In genomic region chr14:60704961-60705360, GRCm38 (mm10) we compare ENCODE assay signal across 9 mouse cellular contexts.
DNase-seq lines count a peak whose midpoint lies in the region; ATAC-seq and TF ChIP-seq lines count a peak whose summit lies in the region.
"Had no signal": no experiment of that assay in that cellular context is flagged by ENCODE, and none has a peak within 500 bp of the region (broad histone marks: within the 10 kb centered on the region; RNA-seq: fewer than 3 reads in every experiment).

No protein-coding gene starts in this region.

- no peak overlapping the region for H3K9ac ChIP-seq in heart, embryonic 11.5 days (ENCODE audit: low read depth, low read length)
- no peak overlapping the region for H3K9ac ChIP-seq in MEL (ENCODE audit: control insufficient read depth, low read depth, low read length, poor library complexity, severe bottlenecking)
- H3K9ac ChIP-seq in kidney, embryonic 16.5 days (replicated peaks; ENCODE audit: low read length): no peak overlapping the region

- no peak for TF ChIP-seq CTCF in MEL (IDR thresholded peaks at IDR 0.05 in 2 of 3, conservative IDR thresholded peaks at IDR 0.05 in 1 of 3; ENCODE audit: control insufficient read depth in 1 of 3, insufficient read depth in 1 of 3, low read depth in 2 of 3, low read length in 3 of 3, poor library complexity in 1 of 3, severe bottlenecking in 1 of 3)

- no peak; the same call in 1 of the 2 replicates for ATAC-seq in heart, embryonic 11.5 days (replicated peaks; ENCODE audit: insufficient number of reproducible peaks, low FRiP score, low TSS enrichment)
- ATAC-seq in kidney, embryonic 16.5 days (ENCODE audit: low FRiP score, low TSS enrichment): 0 out of 2 replicates have a peak, but pooled peaks have one; percentile 27
- ATAC-seq: Patski had no signal

- peak overlapping the region; percentile 46; the same call in 1 of the 2 replicates for H3K27ac ChIP-seq in heart, embryonic 11.5 days (ENCODE audit: low read depth, low read length)
- no peak overlapping the region for H3K27ac ChIP-seq in MEL (ENCODE audit: control insufficient read depth, low read depth, low read length)
- no peak overlapping the region for H3K27ac ChIP-seq in kidney, embryonic 16.5 days (ENCODE audit: low read length)

- TF ChIP-seq POLR2A in MEL (IDR thresholded peaks at IDR 0.05; ENCODE audit: control insufficient read depth in 1 of 2, insufficient read depth in 1 of 2, low read depth in 1 of 2, low read length in 2 of 2, poor library complexity in 1 of 2): no peak

- H3K4me2 ChIP-seq in heart, embryonic 11.5 days: no peak overlapping the region
- H3K4me2 ChIP-seq in kidney, embryonic 16.5 days (replicated peaks; ENCODE audit: low read depth, low read length): no peak overlapping the region

- H3K4me1 ChIP-seq in heart, embryonic 11.5 days (ENCODE audit: control insufficient read depth, insufficient read depth, low read length): peaks cover 22% of the 10 kb centered on the region
- peaks cover 0 to 12% of the 10 kb centered on the region in 2 experiments; a peak in 2 of 4 replicates for H3K4me1 ChIP-seq in MEL (ENCODE audit: control insufficient read depth in 1 of 2, insufficient read depth in 2 of 2, low read length in 2 of 2)
- H3K4me1 ChIP-seq in kidney, embryonic 16.5 days (ENCODE audit: insufficient read depth, low read length): peaks cover 48% of the 10 kb centered on the region

- intact Hi-C loops in heart, postnatal 36 days (cut with DNase I): no loop called here

- TF ChIP-seq RAD21 in MEL (IDR thresholded peaks at IDR 0.05; ENCODE audit: low read depth, low read length): no peak

- no peak for DNase-seq in heart, postnatal 36 days
- peak; percentile 34 for DNase-seq in MEL (ENCODE audit: low read depth, low spot score)
- peak; percentile 88 for DNase-seq in fat pad, adult 2 months (ENCODE audit: extremely low read depth, low read depth, low spot score)
- peak; percentile 39 to 60 for DNase-seq in lung, postnatal 4 days
- peak; percentile 75 for DNase-seq in thymus, postnatal 4 days
- DNase-seq in testis, postnatal 14 days (ENCODE audit: low spot score): no peak

- H3K36me3 ChIP-seq in heart, embryonic 11.5 days (ENCODE audit: control insufficient read depth, insufficient read depth, low read length): no peaks in the 10 kb centered on the region
- peaks cover 0 to 8% of the 10 kb centered on the region in 2 experiments; a peak in 2 of 4 replicates for H3K36me3 ChIP-seq in MEL (ENCODE audit: control insufficient read depth in 1 of 2, insufficient read depth in 2 of 2, low read length in 2 of 2)
- no peaks in the 10 kb centered on the region for H3K36me3 ChIP-seq in kidney, embryonic 16.5 days (ENCODE audit: insufficient read depth, low read length)

- no peaks in the 10 kb centered on the region for H3K79me2 ChIP-seq in MEL (ENCODE audit: control insufficient read depth, insufficient read depth, low read length, poor library complexity)

- no peaks in the 10 kb centered on the region for H3K9me3 ChIP-seq in heart, embryonic 11.5 days (replicated peaks; ENCODE audit: control insufficient read depth, low read length)
- H3K9me3 ChIP-seq in MEL (replicated peaks; ENCODE audit: insufficient read depth, low read length): no peaks in the 10 kb centered on the region
- H3K9me3 ChIP-seq in kidney, embryonic 16.5 days (ENCODE audit: low read length): no peaks in the 10 kb centered on the region

- 51% methylated on average over 3 of the region's 3 CpGs for WGBS in heart, embryonic 11.5 days (ENCODE audit: insufficient replicate concordance)
- WGBS in kidney, embryonic 16.5 days: 30% methylated on average over 3 of the region's 3 CpGs

- H3K27me3 ChIP-seq in heart, embryonic 11.5 days (ENCODE audit: control insufficient read depth, insufficient read depth, low read length): no peaks in the 10 kb centered on the region
- no peaks in the 10 kb centered on the region for H3K27me3 ChIP-seq in MEL (ENCODE audit: control insufficient read depth in 1 of 2, insufficient read depth in 2 of 2, low read length in 2 of 2)
- H3K27me3 ChIP-seq in kidney, embryonic 16.5 days (ENCODE audit: insufficient read depth, low read length): no peaks in the 10 kb centered on the region
- H3K27me3 ChIP-seq: Patski had no signal

- TF ChIP-seq EP300 in MEL (IDR thresholded peaks at IDR 0.05; ENCODE audit: low read depth in 1 of 2, low read length in 2 of 2): no peak

- no peak overlapping the region for H3K4me3 ChIP-seq in heart, embryonic 11.5 days (ENCODE audit: low read depth, low read length)
- no peak overlapping the region; a peak in 1 of 4 replicates for H3K4me3 ChIP-seq in MEL (ENCODE audit: control insufficient read depth in 1 of 2, insufficient read depth in 1 of 2, low read depth in 2 of 2, low read length in 2 of 2)
- H3K4me3 ChIP-seq in kidney, embryonic 16.5 days (ENCODE audit: low read length): no peak overlapping the region

TF ChIP-seq in MEL, 35 proteins besides CTCF, POLR2A, EP300 and RAD21:
- TF ChIP-seq ETS1 (IDR thresholded peaks at IDR 0.05; ENCODE audit: low read depth, low read length) (no peak), MYB (IDR thresholded peaks at IDR 0.05; ENCODE audit: low read depth, low read length) (no peak), MAFK (IDR thresholded peaks at IDR 0.05; ENCODE audit: borderline replicate concordance, low read depth, low read length) (peak; percentile 85), MYC (IDR thresholded peaks at IDR 0.05; ENCODE audit: low read depth, low read length) (no peak)

Comparison
In these comparisons a context has a peak if more than half of its experiments do, and no peak if none do; other contexts are left out.
1. DNase-seq: peak in MEL (single experiment), fat pad, adult 2 months (single experiment), lung, postnatal 4 days (2 of 2) and thymus, postnatal 4 days (single experiment); none in heart, postnatal 36 days (0 of 2) and testis, postnatal 14 days (single experiment).